Mouse (Mus musculus) kidney, adult 2 months (tissue): ENCODE measurements at regions not wholly inside any gene's neighbourhood (a gene's known extent, or its start where the extent isn't known, plus 50 kb on each side); places are given as distances from the start of the nearest gene placed in this dataset.

Source experiments
- CTCF ChIP-seq: fragments of 200-500 bp; conservative IDR thresholded peaks from 2 replicates; pipeline ENCODE4 v1.5.1; 2011; ENCODE audit warnings: low read depth, mild to moderate bottlenecking, control low read depth, low read length, moderate library complexity, mixed read lengths; ENCODE audit not compliant: insufficient read depth, insufficient read length
- POLR2A ChIP-seq: fragments of 200-500 bp; IDR thresholded peaks from one replicate; pipeline ENCODE4 v1.6.1; 2011; ENCODE audit warnings: low read depth, low read length, control low read depth

- TF ChIP-seq POLR2A, result no peak
- no peak for TF ChIP-seq CTCF
These were observed 96.8 kb upstream of the Rpl34 start for GRCm38 (mm10) chr3:130827021-130827420.
